Comparison of ENCODE assay signal across 17 mouse cellular contexts in the genomic region with DNA sequence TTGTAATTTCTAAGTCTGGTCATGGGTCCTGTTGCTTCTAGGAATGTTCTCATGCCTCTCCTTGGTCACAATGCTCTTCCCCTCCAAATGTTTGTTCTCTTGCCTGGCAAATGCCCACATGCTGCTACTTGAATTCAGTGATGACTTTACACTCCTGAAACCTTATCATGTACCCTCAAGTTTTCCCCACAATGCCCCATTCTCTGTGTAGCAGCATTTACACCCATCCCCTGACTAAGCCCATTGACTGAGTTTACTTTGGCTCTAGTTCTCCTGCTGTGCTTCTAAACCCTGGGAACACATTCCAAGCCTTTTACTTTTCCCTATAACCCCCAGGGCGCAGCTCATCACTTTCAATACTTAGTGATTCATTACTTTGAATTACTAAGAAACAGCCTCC.
"Had no signal": no experiment of that assay in that cellular context is flagged by ENCODE, and none has a peak within 500 bp of the region (broad histone marks: within the 10 kb centered on the region; RNA-seq: fewer than 3 reads in every experiment).

No protein-coding gene starts in this region.

- H3K27ac ChIP-seq: liver, embryonic 13.5 days; liver, embryonic 15.5 days; midbrain, embryonic 10.5 days; midbrain, embryonic 12.5 days; neural tube, embryonic 12.5 days; stomach, embryonic 15.5 days; stomach, postnatal 0 days had no signal

- H3K4me2 ChIP-seq: liver, embryonic 11.5 days; liver, embryonic 13.5 days; liver, embryonic 15.5 days; lung, embryonic 14.5 days; midbrain, embryonic 12.5 days; neural tube, embryonic 12.5 days; stomach, embryonic 15.5 days had no signal

- ATAC-seq: liver, postnatal 0 days; midbrain, embryonic 16.5 days had no signal

- H3K9ac ChIP-seq: liver, embryonic 13.5 days; liver, embryonic 15.5 days; liver, postnatal 0 days; lung, embryonic 14.5 days; midbrain, embryonic 12.5 days; neural tube, embryonic 12.5 days; stomach, embryonic 15.5 days had no signal

- DNase-seq: liver, embryonic 13.5 days; liver, postnatal 0 days; lung, embryonic 14.5 days; midbrain, embryonic 14.5 days; right cerebral cortex, postnatal 14 days; thymus, adult 2 months; thymus, postnatal 25 days; thymus, postnatal 4 days had no signal

- H3K36me3 ChIP-seq: liver, embryonic 13.5 days; liver, embryonic 15.5 days; midbrain, embryonic 10.5 days; midbrain, embryonic 12.5 days; neural tube, embryonic 12.5 days; stomach, embryonic 15.5 days had no signal

- H3K9me3 ChIP-seq: liver, embryonic 13.5 days; liver, embryonic 15.5 days; midbrain, embryonic 10.5 days; midbrain, embryonic 12.5 days; neural tube, embryonic 12.5 days; stomach, embryonic 15.5 days had no signal

- H3K4me1 ChIP-seq: liver, embryonic 13.5 days; liver, embryonic 15.5 days; midbrain, embryonic 10.5 days; midbrain, embryonic 12.5 days; neural tube, embryonic 12.5 days; stomach, embryonic 15.5 days had no signal

- H3K4me3 ChIP-seq: liver, embryonic 13.5 days; liver, embryonic 15.5 days; midbrain, embryonic 10.5 days; midbrain, embryonic 12.5 days; myocyte; neural tube, embryonic 12.5 days; stomach, embryonic 15.5 days had no signal

- H3K27me3 ChIP-seq: liver, embryonic 13.5 days; liver, embryonic 15.5 days; midbrain, embryonic 12.5 days; neural tube, embryonic 12.5 days; stomach, embryonic 15.5 days had no signal
